Mouse (Mus musculus): ENCODE data around the gene Snx9.

- TF ChIP-seq POLR2A (IDR thresholded peaks at IDR 0.05; ENCODE audit: extremely low read depth, insufficient read depth, low read length) (no peak), CTCF (IDR thresholded peaks at IDR 0.05; ENCODE audit: low read depth, low read length) (no peak)
Observed at GRCm38 (mm10) chr17:5947039-5947438, 105.9 kb downstream of the Snx9 start.
